Mouse (Mus musculus) midbrain, embryonic 16.5 days (tissue): ENCODE measurements around the gene Gna15. TPM values are rescaled to one million over a fixed set of nuclear protein-coding genes. Genes with fewer than 3 reads are reported as not detected.

Experiments used
- ATAC-seq: fragments of 200-750 bp; cut with Nextera tagmentation; 2 replicates; pipeline ENCODE4 v1.8.0; 2017; ENCODE audit warnings: moderate TSS enrichment
- H3K27ac ChIP-seq: fragments of 300-500 bp; sonication (generic); 2 replicates; pipeline ENCODE4 v1.5.1; 2014; ENCODE audit warnings: mild to moderate bottlenecking, low read length, mixed read lengths
- H3K27me3 ChIP-seq: fragments of 300-500 bp; sonication (generic); 2 replicates; pipeline ENCODE4 v1.6.1; 2014; ENCODE audit warnings: low read depth, low read length, mixed read lengths; ENCODE audit not compliant: control insufficient read depth, insufficient read depth
- H3K36me3 ChIP-seq: fragments of 300-500 bp; sonication (generic); 2 replicates; pipeline ENCODE4 v1.6.1; 2014; ENCODE audit warnings: mild to moderate bottlenecking, low read length, moderate library complexity, mixed read lengths; ENCODE audit not compliant: control insufficient read depth, insufficient read depth
- H3K4me1 ChIP-seq: fragments of 300-500 bp; sonication (generic); 2 replicates; pipeline ENCODE4 v1.6.1; 2014; ENCODE audit warnings: mild to moderate bottlenecking, low read length, mixed read lengths; ENCODE audit not compliant: control insufficient read depth, insufficient read depth
- H3K4me2 ChIP-seq: fragments of 300-500 bp; sonication (generic); 2 replicates; pipeline ENCODE4 v1.6.1; 2014; ENCODE audit warnings: mild to moderate bottlenecking, low read length, mixed read lengths
- H3K4me3 ChIP-seq: fragments of 300-500 bp; sonication (generic); 2 replicates; pipeline ENCODE4 v1.5.1; 2014; ENCODE audit warnings: low read depth, mild to moderate bottlenecking, low read length, moderate library complexity, mixed read lengths
- H3K9ac ChIP-seq: fragments of 300-500 bp; sonication (generic); 2 replicates; pipeline ENCODE4 v1.6.1; 2014; ENCODE audit warnings: low read depth, low read length, mixed read lengths
- H3K9me3 ChIP-seq: fragments of 300-500 bp; sonication (generic); replicated peaks from 2 replicates; pipeline ENCODE4 v1.6.1; 2014; ENCODE audit warnings: mild to moderate bottlenecking, low read length, mixed read lengths; ENCODE audit not compliant: control insufficient read depth, poor library complexity, severe bottlenecking
- WGBS: fragments of 180-500 bp; shearing (Covaris S2); extraction: QIAGEN DNeasy Blood & Tissue Kit; methylation state at CpG from one replicate; pipeline ENCODE4 v1.1.7; 2014; 5-methylcytosine and 5-hydroxymethylcytosine counted together
- polyA plus RNA-seq: library from polyadenylated mRNA; unstranded; fragments of >200 nt; fragmentation: Nextera tagmentation; extraction: Ambion mirVana; gene quantifications from 2 replicates; pipeline ENCODE4 v1.2.1, GENCODE M21; 2015

Gna15 gene
- 0.80 and 0.87 TPM in 2 replicates for polyA plus RNA-seq

GRCm38 (mm10) chr10:81524051-81524605 lies at the start of gene Gna15:
Gna15 (minus strand) TSS chr10:81524225.
- Histone ChIP-seq H3K4me2 (no peak within 1 kb of the TSS), H3K27me3 (0 out of 2 replicates have a peak, but pooled peaks cover 3% of the 10 kb centered on the region), H3K9ac (no peak within 1 kb of the TSS), H3K27ac (no peak within 1 kb of the TSS), H3K4me3 (no peak within 1 kb of the TSS), H3K4me1 (no peaks in the 10 kb centered on the region), H3K36me3 (peaks cover under 1% of the 10 kb centered on the region; the same call in 1 of the 2 replicates), H3K9me3 (no peaks in the 10 kb centered on the region)
- no peak for ATAC-seq
- WGBS = 16% methylated on average over 8 of the region's 9 CpGs

- H3K27me3 ChIP-seq = peaks cover 24% of the 10 kb centered on the region
- WGBS = 9% methylated on average over 9 of the region's 9 CpGs
Observed at GRCm38 (mm10) chr10:81572975-81573374, 49.0 kb upstream of the Gna15 start.

GRCm38 (mm10) chr10:81572133-81572671 lies 48.2 kb upstream of the Gna15 start:
- Histone ChIP-seq H3K9me3 (no peaks in the 10 kb centered on the region), H3K4me2 (peak overlapping the region; percentile 75), H3K4me3 (peak overlapping the region; percentile 44; the same call in 1 of the 2 replicates), H3K9ac (no peak overlapping the region), H3K4me1 (peaks cover 43% of the 10 kb centered on the region), H3K27me3 (peaks cover 20% of the 10 kb centered on the region), H3K36me3 (no peaks in the 10 kb centered on the region), H3K27ac (peak overlapping the region; percentile 51)
- ATAC-seq = peak; percentile 6
- WGBS = 5% methylated on average over 9 of the region's 9 CpGs

More at GRCm38 (mm10) chr10:81572975-81573374, 49.0 kb upstream of the Gna15 start:
- H3K36me3 ChIP-seq = no peaks in the 10 kb centered on the region
- no peak overlapping the region for H3K9ac ChIP-seq
- H3K9me3 ChIP-seq = no peaks in the 10 kb centered on the region
- no peak overlapping the region for H3K4me3 ChIP-seq
- H3K4me2 ChIP-seq = no peak overlapping the region
- no peak overlapping the region for H3K27ac ChIP-seq
- peaks cover 43% of the 10 kb centered on the region for H3K4me1 ChIP-seq
- no peak for ATAC-seq

GRCm38 (mm10) chr10:81571501-81571876 lies 47.5 kb upstream of the Gna15 start:
- peak overlapping the region; percentile 53 for H3K9ac ChIP-seq
- no peaks in the 10 kb centered on the region for H3K36me3 ChIP-seq
- H3K27me3 ChIP-seq = peaks cover 16% of the 10 kb centered on the region
- no peaks in the 10 kb centered on the region for H3K9me3 ChIP-seq
- peak; percentile 92 for ATAC-seq
- peak overlapping the region; percentile 70 for H3K27ac ChIP-seq
- WGBS = 0% methylated on average over 18 of the region's 18 CpGs
- peak overlapping the region; percentile 44 for H3K4me3 ChIP-seq
- H3K4me2 ChIP-seq = peak overlapping the region; percentile 75
- H3K4me1 ChIP-seq = peaks cover 43% of the 10 kb centered on the region

- H3K4me1 ChIP-seq = peaks cover 41% of the 10 kb centered on the region
- H3K27me3 ChIP-seq = peaks cover 19% of the 10 kb centered on the region
- under 1% methylated on average over 32 of the region's 34 CpGs for WGBS
- H3K9me3 ChIP-seq = no peaks in the 10 kb centered on the region
- peaks cover 2% of the 10 kb centered on the region; the same call in 1 of the 2 replicates for H3K36me3 ChIP-seq
- peak overlapping the region; percentile 84 for H3K27ac ChIP-seq
- ATAC-seq = peak; percentile 69
- peak overlapping the region; percentile 75 for H3K4me2 ChIP-seq
- H3K4me3 ChIP-seq = peak overlapping the region; percentile 44
- H3K9ac ChIP-seq = peak overlapping the region; percentile 53
Observed at GRCm38 (mm10) chr10:81570831-81571500, 46.9 kb upstream of the Gna15 start.

- H3K4me2 ChIP-seq = peak overlapping the region; percentile 75
- H3K4me3 ChIP-seq = peak overlapping the region; percentile 44
- H3K4me1 ChIP-seq = peaks cover 35% of the 10 kb centered on the region
- WGBS = 1% methylated on average over 10 of the region's 11 CpGs
- H3K27ac ChIP-seq = peak overlapping the region; percentile 84
- H3K9me3 ChIP-seq = no peaks in the 10 kb centered on the region
- peak; percentile 23 for ATAC-seq
- peaks cover 7% of the 10 kb centered on the region; the same call in 1 of the 2 replicates for H3K36me3 ChIP-seq
- H3K9ac ChIP-seq = peak overlapping the region; percentile 46; the same call in 1 of the 2 replicates
- H3K27me3 ChIP-seq = peaks cover 20% of the 10 kb centered on the region
Observed at GRCm38 (mm10) chr10:81570238-81570800, 46.3 kb upstream of the Gna15 start.

GRCm38 (mm10) chr10:81569507-81570237 lies 45.6 kb upstream of the Gna15 start:
- no peak overlapping the region for H3K4me3 ChIP-seq
- H3K4me2 ChIP-seq = no peak overlapping the region
- H3K27me3 ChIP-seq = peaks cover 20% of the 10 kb centered on the region
- no peaks in the 10 kb centered on the region for H3K9me3 ChIP-seq
- H3K9ac ChIP-seq = no peak overlapping the region
- peaks cover 30% of the 10 kb centered on the region for H3K4me1 ChIP-seq
- 35% methylated on average over 9 of the region's 9 CpGs for WGBS
- peaks cover 13% of the 10 kb centered on the region; the same call in 1 of the 2 replicates for H3K36me3 ChIP-seq
- no peak for ATAC-seq
- H3K27ac ChIP-seq = peak overlapping the region; percentile 84

GRCm38 (mm10) chr10:81568381-81569191 lies 44.6 kb upstream of the Gna15 start:
- H3K4me1 ChIP-seq = peaks cover 33% of the 10 kb centered on the region

More at GRCm38 (mm10) chr10:81568381-81569191, 44.6 kb upstream of the Gna15 start:
- Histone ChIP-seq H3K27ac (peak overlapping the region; percentile 66), H3K9ac (0 out of 2 replicates have a peak overlapping the region, but pooled peaks have one; percentile 18), H3K36me3 (peaks cover 14% of the 10 kb centered on the region; the same call in 1 of the 2 replicates), H3K27me3 (peaks cover 13% of the 10 kb centered on the region), H3K9me3 (no peaks in the 10 kb centered on the region), H3K4me3 (no peak overlapping the region), H3K4me2 (0 out of 2 replicates have a peak overlapping the region, but pooled peaks have one; percentile 11)
- ATAC-seq = no peak
- WGBS = 7% methylated on average over 16 of the region's 16 CpGs
